Mouse (Mus musculus) lung, adult 2 months (tissue): Measurements from ENCODE around the gene Cops3.

Experiments
- CTCF ChIP-seq: fragments of 200-500 bp; IDR thresholded peaks from 2 replicates; pipeline ENCODE4 v1.5.1; 2011; ENCODE audit warnings: mild to moderate bottlenecking, low read length, control low read depth; ENCODE audit not compliant: insufficient read depth
- POLR2A ChIP-seq: fragments of 200-500 bp; IDR thresholded peaks from 2 replicates; pipeline ENCODE4 v1.6.1; 2011; ENCODE audit warnings: low read depth, mild to moderate bottlenecking, control low read depth, low read length, borderline replicate concordance; ENCODE audit errors: extremely low read depth

GRCm38 (mm10) chr11:59803516-59803915, 36.1 kb downstream of the Cops3 start:
- TF ChIP-seq CTCF, result no peak
- no peak for TF ChIP-seq POLR2A
